Mouse (Mus musculus) thymus, postnatal 14 days (tissue): ENCODE measurements around the gene Sae1.
A peak's percentile ranks its signal among the peaks of the same experiment; 100 is the strongest.
"Not testable (repeated sequence)": the region's sequence is repeated elsewhere in the genome, so short reads cannot be mapped to it uniquely, and the experiment has no call there.

ENCODE experiments used
- DNase-seq: peaks from one replicate; pipeline ENCODE4 v3.0.0; 2021

Sae1 gene

GRCm38 (mm10) chr7:16402449-16402848, 14.8 kb upstream of the Sae1 start:
- DNase-seq: peak; percentile 50

DNA sequence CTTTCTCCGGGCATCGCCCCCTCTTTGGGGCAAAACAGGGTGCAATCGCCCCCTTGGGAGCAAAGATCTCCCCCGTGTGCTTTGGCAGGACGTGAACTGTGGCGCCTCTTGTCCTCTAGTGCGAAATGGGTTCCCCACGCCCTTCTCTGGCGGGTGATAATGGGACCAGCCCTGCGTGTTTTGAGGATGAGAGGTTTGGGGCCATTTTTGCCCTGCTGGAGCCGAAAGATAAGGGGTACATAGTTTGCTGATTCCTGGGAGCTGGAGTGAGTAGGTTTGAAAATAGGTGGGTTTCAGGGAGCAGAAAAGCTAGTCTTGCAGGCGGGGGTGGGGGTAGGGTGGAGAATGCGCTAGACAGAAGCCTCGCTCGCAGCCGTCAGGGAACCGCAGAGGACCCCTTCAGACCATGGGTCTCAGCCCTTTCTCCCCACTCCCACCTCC, 14.4 kb upstream of the Sae1 start:
- peak; percentile 59 for DNase-seq

DNA sequence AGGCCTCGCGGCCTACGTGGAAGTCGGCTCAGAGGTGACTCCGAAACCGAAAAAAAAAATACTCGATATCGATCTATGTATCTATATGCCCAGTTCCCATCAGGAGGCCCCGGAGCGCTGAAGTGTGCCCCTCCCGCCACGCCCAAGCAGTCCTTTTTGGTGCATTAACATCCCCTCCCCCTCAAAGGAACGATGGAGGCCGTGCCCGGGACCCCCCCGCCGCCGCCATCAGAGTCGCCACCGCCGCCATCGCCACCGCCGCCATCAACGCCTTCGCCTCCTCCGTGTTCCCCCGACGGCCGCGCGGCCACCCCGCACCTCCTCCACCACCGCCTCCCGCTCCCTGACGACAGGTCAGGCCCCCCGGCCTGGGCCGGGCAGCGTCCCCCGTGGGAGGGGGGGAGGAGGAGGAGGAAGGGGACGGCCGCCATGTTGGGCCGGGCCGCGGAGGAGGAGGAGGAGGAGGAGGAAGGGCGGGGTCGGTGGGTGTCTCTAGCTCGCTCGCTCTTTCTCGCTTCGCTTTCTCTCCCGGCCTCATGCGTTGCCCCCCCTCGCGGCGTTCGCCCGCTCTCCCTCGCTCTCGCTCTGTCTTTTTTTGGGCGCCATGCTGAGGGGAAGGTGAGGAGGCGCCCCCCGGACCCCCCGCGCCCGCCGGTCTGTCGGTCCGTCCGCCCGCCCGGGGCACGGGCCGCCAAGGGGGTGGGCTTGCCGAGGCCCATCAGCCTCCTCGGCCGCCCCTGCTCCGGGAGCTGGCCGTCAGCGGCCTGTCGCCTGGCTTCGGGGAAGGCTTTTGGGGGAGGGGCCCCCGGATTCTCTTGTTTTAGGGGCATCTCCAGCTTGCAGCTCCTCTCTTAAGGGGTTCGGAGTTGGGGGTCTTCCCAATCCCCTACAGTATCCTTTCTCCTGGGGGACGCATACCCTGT, 13.3 kb upstream of the Sae1 start, which contains the start of gene Zc3h4:
Gene Zc3h4, plus strand, starts transcription at position 222 of the 923 bp plus-strand sequence.
- peak; percentile 97 for DNase-seq

DNA sequence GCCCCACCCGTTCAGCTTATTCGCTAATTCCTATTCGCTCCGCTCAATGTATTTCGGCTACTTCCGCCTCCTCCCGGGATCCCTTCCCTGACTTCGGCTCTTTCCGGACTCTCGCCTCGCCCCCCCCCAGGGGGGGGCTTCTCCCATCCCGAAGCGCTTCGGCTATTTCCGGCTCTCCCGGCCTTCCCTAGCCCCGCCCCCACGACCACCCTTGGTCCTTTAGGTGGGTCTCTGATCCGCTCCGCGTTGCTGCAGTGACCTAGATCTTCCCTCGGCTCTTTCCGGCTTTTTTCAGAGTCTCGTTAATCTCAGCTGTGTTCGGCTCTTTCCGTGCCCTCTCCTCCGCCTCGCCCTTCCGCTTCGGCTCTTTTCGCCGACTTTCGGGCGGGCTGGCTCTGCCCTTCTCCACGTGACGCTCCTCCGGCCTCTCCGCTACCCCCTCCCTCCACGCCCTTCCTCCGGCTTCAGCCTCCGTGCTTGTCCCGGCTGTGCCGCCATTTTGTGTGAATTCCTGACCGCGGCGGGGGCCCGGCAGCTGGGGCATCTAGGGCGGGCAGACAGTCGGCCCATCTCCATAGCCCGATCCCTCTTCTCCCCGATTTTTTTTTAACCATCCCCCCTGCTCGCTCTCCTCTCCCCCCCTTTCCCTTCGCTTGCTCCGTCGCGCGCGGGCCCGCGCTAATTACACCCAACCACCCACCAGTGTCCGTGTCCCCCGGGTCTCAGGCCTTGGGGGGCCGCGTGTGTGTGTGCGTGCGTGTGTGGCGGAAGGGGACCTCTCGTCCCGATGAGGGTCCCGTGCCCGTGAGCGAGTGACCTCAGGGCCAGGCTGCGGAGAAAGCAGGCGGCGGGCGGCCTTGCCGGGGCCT, 12.4 kb upstream of the Sae1 start:
- peak; percentile 99 for DNase-seq

DNA sequence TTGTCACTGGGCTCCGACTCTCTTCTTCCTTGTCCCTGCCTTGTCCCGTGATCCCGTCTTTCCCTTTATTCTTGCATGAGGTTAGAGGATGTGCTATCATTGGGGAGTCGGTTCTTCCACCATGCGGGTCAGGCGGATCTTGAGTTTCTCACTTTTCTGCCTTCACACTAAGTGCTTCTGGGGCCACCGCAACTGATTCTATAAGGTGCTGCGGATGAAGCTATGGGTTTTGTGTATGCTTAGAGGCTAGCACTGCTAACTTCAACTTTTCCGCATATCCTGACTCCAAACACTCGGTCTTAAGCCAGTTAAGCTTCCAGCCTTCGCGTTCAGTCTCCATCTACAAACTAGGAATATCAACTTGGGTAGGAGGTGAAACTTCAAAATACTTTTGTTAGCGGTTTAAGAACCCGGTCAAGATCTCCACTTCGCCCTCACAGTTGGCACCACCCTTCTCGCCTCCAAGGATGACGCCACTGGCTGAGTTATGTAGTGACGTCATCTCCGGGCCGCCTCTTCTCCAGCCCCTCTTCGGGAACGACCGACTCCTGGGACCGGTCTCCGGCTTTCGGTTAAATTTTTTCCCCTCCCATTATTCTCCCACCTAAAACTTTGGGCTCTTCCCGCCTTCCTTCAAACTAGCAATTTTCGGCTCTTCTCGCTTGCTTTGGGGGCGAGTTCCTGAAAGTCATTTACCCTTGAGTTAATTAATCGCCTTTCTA, 11.7 kb upstream of the Sae1 start:
- DNase-seq: peak; percentile 91

GRCm38 (mm10) chr7:16398387-16399050, 10.9 kb upstream of the Sae1 start:
- no peak for DNase-seq

DNA sequence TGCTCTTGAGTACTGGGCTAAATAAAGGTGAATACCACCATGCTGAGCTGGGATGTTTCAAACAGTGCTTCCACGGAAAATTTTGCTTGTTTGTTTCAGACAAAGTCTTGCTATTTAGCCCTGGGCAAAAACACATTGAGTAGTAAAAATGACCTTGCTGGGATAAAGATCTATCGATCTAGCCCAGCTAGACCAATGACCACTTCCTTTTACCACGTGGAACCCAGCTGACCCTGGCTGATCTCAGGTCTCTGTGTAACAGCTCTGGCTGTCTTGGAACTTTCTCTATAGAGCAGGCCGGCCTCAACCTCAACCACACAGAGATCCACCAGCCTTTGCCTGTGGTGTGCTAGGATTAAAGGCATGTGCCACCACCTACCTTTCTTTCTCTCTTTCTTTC, 9.9 kb upstream of the Sae1 start:
- no peak for DNase-seq

- DNase-seq: peak; percentile 66
Observed at GRCm38 (mm10) chr7:16395944-16396343, 8.3 kb upstream of the Sae1 start.

DNA sequence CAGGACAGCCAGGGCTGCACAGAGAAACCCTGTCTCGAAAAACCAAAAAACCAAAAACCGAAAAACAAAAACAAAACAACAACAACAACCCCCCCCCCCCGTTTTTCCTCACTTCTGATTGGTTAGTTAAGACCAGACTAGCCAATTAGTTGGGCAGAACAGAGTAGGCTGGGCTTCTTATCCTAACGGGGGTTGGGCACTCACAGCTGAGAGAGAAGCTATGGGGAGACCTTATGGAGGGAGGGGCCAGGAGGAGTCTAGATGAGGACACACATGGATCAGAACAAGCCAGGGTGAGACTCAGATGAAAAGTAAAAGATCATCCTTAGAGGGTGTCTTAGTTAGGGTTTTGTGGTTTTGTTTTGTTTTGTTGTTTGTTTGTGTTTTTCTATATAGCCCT, 5.3 kb upstream of the Sae1 start:
- DNase-seq: no peak

- DNase-seq: not testable (repeated sequence)
Observed at GRCm38 (mm10) chr7:16389942-16390341, 2.3 kb upstream of the Sae1 start.

DNA sequence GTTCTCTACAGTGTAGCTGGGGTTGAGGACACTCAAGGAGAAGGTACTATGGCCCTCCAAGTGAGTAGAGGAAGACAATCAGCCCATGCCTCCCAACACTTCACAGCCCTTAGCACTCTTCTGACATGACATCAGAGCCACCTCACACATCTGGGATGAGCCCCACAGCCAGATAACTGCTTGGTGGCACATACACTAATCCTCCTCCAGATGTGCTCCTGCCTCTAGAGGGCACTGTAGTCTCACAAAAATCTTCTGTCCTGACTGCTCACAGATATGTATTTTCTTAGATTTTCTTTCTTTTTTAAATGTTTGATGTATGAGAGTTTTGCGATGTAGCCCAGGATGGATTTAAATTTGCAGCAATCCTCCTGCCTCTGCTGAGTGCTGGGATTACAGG, 11.1 kb downstream of the Sae1 start:
- DNase-seq: peak; percentile 77

GRCm38 (mm10) chr7:16374989-16375388, 12.6 kb downstream of the Sae1 start:
- DNase-seq: no peak

- DNase-seq: no peak
Observed at GRCm38 (mm10) chr7:16373719-16374118, 13.9 kb downstream of the Sae1 start.

GRCm38 (mm10) chr7:16370596-16370995, 17.0 kb downstream of the Sae1 start:
- DNase-seq: no peak

- DNase-seq: no peak
Observed at GRCm38 (mm10) chr7:16368835-16369234, 18.8 kb downstream of the Sae1 start.

- DNase-seq: no peak
Observed at GRCm38 (mm10) chr7:16366669-16367068, 20.9 kb downstream of the Sae1 start.

GRCm38 (mm10) chr7:16366133-16366646, 21.4 kb downstream of the Sae1 start:
- DNase-seq: no peak

GRCm38 (mm10) chr7:16364901-16365500, 22.6 kb downstream of the Sae1 start:
- no peak for DNase-seq

GRCm38 (mm10) chr7:16364319-16364718, 23.3 kb downstream of the Sae1 start:
- peak; percentile 50 for DNase-seq

DNA sequence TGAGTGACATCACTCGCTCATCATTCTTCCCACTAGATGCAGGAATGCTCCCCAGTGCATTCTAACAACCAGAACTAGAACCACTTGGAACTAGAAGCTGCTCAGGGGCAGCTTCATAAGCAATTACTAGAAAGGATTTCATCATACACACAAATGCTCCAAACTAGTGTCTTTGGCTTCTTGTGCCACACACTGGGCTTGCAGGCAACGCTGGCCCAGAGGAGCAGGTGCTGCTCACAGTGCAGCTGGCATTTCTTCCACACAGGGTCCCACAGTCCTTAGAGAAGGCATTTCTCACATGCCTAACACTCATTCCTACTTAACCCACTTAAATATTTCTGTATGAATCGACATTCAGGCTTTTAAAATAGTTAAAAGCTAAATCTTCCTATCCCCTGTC, 30.0 kb downstream of the Sae1 start:
- DNase-seq: no peak

DNA sequence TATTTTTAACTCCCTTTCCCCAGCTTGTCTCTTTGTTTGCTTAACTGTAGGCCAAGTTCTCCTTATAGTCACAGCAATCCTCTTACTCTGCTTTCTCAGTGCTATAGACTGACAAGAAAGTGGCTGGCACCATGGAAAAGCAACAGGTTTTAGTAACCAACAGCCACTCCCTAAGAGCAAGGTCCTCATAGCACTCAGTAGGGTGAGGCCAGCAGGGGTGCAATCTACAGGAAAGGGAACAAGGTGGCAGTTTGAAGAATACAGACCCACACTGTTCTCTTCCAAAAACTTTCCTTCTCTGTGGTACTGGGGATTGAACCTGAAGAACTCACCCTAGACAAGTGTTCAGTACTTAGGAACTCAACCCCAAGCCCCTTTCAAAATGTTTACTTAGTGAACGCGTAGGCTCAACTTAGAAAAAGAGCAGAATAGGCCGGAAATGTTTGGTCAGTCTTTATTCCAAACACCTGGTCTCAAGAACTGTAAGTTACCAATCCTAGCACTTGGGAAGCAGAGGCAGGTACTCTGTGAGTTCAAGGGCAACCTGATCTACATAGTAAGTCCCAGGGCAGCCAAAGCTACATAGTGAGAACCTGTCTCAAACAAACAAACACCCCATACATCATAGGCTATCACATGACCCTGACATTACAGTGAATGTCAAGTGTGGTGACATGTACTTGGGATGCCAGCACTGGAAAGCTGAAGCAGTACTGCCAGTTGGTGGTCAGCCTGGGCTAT, 31.6 kb downstream of the Sae1 start:
- DNase-seq: no peak
